Mouse (Mus musculus) heart, postnatal 4 days (tissue): ENCODE data around the gene Cdk12. TPM values are rescaled to one million over a fixed set of nuclear protein-coding genes. Genes with fewer than 3 reads are reported as not detected.

Experiments used
- DNase-seq: peaks from one replicate; pipeline ENCODE4 v3.0.0; 2021
- microRNA-seq, 2 experiments: library from miRNA; unstranded; fragments of <30 nt; microRNA quantifications; one replicate each; pipeline ENCODE4 v1.2.0; 2021 to 2022
- total RNA-seq, 2 experiments: library from RNA; stranded (reverse); gene quantifications; 2 replicates each; pipeline ENCODE4 v1.2.3; 2021

Gene Cdk12
- total RNA-seq, 2 experiments from 2014 or later = 31.3 to 32.7 TPM

DNA sequence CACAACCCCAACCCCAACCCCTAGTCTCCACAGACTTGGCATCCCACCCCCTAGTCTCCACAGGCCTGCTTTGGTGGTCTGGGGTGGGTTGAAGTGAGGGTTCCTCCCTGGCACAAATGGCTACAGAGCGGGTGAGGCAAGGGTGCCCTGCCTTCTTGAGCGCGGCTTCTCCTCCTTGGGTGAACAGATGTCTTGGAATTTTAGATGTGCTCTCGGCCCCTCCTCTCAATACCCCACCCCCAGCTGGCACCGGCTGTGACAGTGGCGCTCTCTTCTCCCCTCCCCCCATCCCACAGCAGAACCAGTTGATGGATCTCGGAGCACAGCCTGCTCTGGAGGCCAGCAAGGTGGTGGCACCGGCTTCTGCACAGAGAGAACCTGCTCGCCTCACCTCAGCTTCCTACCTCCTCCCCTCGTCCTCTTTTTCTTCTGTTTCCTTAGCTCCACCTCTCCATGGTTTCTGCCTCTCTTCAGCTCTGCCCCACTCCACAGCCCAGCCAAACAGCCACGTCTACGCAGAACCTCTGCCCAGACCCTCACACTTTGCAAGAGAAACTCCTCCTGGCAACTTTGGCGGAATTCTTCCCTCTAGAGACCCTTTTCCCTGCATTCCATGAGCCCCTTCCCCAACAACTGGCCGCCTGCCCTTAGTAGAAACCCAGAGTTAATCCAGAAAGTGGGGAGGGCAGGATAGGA lies 115.7 kb downstream of the Cdk12 start:
- DNase-seq = no peak

DNA sequence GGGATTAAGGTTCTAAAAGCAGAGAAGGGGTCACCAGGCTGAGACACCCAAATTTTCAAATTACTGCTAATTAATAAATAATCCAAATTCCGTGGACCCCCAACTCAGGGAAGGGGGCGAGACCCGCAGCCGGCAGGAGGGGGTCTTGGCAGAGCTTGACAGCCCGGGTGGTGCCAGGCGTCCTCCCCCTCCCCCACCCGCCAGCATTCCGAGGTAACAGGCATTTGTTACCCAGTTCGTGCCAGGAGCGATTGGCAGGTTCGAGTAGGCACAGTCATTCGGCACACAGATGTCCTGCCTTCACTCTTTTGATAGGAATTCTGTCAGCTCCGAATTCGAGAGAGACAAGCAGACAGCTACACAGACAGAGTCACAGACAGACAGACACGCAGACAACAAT lies 116.3 kb downstream of the Cdk12 start:
- DNase-seq = no peak

DNA sequence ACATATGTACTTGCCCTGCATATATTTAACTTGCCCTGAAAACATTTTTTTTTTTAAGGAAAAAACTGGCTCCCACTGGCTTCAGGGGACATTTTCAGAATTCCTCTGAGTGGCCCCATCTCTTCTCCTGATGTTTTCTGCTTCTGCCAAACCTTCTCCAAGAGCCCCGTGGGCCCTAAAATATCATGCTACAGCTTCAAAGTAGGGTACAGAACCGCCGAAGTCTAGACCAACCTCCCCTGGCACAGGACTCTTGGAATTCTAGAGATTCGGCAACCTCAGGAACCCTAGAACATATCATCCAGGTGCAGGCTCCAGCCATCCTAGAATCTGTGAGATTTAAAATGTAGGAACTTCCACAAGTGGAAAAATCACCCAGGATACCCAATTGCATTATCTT lies 116.7 kb downstream of the Cdk12 start:
- no peak for DNase-seq

DNA sequence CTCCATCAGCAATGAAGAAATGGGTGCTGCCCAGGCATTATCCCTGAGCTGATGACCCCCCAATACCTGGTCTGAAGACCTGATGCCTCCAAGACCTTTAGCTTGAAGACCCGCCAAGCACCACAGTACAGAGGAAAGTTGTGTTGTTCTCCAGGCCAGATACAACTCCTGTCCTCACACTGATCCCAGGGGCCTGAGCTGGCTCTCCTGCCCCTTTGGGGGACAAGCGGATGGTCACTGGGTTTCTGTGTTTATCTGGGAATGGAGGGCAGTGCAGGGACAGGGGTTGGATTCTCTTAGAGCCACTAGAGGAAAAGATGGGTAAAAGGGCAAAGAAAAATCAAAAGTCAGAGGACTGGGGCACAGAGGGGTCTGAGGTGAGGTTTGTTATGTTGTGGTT lies 117.1 kb downstream of the Cdk12 start:
- DNase-seq = no peak

DNA sequence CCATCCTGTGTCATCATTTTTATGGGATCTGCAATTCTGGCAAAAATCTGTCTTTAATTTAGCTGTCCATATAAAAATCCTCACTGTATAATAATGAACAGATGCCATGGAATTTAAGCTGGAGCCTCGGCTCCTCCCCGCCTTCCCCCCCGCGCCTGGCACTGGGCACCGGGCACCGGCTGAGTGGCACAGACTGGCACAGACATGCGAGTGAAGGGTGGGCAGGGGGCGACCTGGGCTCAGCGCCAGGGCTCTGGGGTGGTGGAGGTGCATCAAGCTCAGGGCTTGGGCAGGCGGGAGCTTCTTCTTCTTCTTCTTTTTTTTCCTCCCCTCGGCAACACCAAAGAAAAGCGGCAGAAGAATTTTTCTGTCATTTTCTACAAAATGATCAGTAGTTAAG lies 117.5 kb downstream of the Cdk12 start:
- DNase-seq = no peak

DNA sequence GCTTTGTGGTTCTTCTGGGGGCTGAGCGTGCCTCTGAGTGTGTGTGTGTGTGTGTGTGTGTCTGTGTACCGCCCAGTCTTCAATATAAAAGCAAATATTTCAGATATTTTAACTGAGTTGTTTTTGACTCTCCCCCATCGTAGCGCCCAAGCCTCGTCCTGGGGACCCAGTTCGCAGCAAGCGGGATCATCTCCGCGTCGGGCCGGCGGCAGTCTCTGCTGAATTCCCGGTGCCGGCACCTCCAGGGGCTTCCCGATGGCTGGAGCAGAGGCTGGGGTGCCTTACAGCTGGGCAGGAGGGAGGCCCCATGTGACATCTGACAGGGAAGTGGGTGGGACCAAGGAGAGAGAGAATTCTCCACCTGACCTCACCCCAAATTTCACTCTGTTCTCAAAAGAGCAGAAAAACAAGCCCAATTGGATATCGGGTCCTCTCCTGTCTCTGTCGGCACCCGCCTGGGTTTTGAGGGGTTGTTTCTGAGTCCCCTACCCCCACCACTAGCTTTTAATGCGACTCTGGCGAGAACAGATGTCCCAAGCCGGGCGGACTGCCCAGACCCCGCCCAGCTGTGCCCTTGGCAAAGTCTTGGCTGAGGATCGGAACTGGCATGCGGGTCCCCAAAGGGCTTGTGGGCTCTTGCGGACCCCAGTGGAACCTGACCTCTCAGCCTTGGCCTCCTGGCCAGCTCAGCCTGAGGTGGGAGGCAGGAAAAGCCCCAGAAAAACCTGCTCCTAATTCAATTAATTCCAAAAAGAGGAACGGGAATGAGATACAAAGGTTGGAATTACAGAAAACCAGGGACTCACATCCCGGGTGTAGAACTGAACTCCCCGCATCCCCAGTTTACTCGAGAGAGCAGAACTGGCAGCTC lies 118.2 kb downstream of the Cdk12 start:
- no peak for DNase-seq

DNA sequence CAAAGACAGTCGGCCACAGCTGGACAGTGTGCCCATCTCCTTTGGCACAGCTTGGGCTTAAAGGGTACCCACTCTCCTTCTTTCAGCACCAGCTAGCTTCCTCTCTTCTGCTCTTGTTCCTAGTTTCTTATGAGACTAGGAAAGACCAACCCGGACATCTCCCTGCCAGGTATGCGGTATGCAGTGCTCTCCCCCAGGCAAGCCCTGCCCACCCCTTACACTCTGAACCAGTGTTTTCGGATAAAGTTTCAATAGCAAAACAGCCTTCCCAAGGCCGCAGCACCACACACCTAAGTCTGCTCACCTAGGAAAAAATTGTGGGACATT lies 118.8 kb downstream of the Cdk12 start:
- DNase-seq = no peak

DNA sequence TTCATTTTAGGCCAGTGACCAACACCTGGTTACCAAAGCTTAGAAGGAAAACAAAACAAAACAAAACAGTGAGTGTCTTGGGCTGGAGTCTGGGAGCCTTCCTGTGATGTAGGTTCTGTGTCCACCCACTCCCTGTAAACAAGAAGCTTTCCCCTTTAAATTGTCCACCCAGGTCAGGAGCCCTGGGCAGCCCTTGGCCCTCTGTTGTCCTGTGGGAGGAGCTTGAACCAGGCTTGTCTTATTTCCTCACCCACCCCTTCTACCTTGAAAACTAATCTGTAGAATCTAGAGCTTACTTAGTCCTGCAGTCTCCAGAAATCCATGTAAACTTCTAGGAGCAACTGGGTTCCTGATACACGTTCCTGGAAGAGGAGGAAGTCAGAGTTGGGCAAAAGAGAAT lies 119.3 kb downstream of the Cdk12 start:
- no peak for DNase-seq

DNA sequence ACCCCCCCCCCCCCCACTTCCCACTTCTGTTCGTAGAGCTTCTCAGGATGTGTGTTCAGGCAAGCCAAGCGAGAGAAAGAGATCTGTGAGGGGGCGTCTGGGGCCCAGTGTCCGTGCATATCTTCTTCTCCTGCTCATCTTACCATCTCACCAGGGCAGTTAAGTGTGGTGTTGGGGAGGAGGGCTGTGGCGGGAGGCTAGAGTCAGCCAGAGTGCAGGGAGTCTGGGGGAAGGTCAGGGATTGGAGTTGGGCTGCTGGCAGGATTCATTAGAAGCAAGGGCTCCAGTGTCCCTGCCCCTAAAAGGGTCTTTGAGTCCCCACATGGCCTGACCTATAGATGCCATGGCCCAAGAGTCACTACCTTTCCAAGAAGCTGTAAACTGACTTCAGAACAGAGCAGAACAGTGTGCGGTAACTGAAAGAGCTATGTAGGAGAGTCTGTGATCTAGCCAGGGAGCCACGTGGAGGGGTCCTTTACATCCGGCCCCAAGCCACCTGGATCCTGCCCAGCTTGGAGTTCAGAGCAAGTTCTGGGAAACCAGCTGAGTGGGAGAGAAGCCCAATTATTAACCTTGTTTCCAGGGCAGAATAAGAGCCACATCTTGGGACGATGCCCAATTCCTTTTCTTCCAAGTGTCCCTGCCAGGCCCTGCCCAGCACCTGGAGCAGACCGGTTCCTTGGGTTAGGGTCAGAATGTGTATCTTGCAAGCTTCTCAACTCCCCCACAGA lies 120.4 kb downstream of the Cdk12 start:
- no peak for DNase-seq

DNA sequence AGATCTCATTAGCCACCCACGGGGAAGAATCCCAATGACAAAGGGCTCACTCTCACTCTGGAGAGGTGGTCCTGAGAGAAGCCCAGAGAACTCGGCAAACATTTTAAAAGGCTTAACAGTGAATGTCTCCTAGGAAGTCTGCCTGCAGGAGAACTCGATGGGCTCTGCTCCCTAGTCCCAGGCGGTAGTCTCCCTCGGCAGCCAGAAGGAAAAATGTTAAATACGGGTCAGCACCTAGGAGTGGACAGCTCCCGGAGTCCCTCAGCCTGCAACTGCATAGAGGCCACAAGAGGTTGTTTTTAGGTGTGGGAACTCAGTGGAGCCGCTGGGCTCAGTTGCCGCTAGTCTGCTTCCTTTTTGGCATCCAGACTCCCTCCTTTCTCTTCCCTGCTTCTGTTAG lies 121.1 kb downstream of the Cdk12 start:
- peak; percentile 71 for DNase-seq

DNA sequence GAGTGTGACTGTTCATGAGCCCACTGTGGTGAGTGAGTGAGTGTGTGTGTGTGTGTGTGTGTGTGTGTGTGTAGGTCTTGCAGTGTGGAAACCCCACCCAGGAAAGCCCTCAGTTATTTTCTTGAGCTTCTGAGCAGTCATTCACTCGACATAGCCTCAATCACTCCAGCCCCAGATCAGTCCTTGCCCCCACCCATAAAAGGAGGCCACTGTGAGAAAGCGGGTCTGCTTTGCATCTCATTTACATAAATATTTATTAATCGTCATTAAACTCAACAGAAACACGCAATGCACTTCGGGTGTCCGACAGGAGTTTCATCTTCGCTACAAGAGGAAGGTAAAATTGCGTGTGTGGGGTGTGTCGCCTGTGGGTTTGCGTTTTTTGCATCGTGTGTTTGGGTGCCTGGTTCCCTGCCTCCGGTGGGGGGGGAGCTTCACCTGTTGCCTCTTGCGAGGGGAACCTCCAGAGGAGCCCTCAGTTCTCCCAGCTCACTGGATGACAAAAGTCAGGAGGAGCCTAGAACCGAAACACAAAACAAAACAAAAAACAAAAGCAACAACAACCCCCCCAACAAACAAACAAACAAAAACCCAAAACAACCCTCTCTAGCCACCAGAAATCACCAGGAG lies 122.4 kb downstream of the Cdk12 start:
- DNase-seq = no peak

DNA sequence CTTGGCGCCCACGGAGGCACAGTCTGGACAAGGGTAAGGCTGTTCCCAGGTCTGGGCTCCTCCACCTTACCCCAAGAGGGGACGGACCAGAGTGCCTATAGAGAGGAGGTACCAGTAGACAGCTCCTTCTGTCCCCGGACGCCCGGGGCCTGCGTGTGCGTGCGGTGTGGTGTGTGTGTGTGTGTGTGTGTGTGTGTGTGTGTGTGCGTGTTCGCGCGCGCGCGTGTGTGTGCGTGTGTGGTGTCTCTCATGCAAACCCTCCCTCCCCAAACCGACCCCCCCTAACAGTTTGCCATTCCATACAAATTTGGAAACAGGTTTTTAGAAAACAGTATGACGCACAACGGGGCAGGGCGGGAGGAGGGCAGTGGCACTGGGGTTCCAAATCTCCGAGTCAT lies 123.0 kb downstream of the Cdk12 start:
- no peak for DNase-seq

DNA sequence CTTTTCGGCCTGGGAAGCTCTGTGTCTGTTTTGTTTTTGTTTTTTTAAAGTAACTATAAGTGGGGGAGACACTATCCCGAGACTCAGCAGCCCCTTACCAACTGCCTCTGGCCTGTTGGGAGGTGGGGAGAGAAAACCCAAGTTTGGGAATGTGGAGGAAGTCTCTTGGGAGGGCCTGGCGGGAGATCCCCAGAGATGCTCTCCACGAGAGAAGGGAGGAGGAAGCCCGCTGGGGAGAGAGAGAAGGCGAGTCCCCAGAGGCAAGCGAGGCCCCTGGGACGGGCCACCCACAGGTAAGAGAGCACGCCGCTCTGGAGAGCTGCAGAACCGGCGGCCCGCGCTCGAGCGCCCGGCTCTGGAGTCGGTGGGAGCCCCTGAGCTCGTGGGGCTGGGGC lies 123.9 kb downstream of the Cdk12 start:
- no peak for DNase-seq

DNA sequence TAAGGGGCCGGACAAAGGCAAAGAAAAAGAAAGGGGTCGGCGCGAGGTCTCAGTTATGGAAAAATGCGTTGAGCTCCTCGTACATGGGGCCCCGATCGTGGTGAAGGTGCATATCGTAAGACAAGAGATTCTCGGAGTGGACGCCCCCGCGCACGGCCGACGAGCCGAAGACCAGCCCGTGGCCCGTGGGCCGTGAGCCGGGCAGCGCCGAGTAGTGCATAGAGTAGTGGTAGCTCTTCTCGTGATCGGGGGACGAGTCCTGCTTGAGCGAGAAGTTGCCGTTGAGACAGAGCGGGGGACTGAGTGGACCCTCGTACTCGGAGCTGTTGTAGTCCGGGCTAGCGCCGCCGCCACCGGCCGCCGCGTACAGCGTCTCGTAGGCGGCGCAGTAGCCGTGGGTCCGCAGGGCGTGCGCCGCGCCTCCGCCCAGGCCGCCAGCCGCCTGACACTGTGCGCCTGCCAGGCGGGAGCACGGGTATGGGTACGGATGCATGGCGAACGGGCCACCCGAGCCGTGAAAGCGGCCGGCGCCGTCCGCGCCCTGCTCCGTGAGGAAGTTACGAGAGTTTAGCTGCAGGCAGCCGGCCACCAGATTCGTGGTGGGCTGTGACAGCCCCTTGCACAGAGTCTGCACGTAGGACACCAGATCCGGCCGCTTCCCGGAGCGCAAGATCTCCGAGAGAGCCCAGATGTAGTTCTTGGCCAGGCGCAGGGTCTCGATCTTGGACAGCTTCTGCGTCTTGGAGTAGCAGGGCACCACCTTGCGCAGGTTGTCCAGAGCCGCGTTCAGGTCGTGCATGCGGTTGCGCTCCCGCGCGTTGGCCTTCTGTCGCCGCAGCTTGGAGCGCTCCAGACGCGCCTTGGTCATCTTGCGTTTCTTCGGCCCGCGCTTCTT lies 124.5 kb downstream of the Cdk12 start:
- no peak for DNase-seq

DNA sequence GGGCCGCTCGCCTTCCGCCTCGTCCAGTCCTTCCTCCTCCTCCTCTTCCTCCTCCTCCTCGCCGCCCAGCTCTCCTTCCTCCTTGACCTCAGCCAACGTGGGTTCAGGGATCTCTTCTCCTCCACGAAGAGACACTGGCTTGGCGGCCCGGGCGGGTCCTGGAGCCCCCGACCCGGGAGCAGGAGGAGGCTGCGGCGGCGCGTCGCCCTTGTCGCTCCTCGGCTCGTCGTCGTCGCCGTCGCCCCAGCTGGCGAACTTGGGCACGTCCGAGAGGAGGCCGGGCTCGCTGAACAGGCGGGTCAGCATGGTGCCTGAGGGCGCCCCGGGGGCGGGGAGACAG lies 125.1 kb downstream of the Cdk12 start:
- no peak for DNase-seq

Small RNA genes within 50 kb of the gene (microRNA-seq; reads per million reads assigned to microRNA genes)
- gene Gm27399 = 0 reads per million in 2 experiments
- gene Mir5119 = 0 to 0.20 reads per million in 2 experiments

Other genes with a start within 250 kb of the Cdk12 start
- 1 to 10 TPM; 3.4 to 4.2 TPM for gene Plxdc1, start 216.6 kb upstream of the Cdk12 start, total RNA-seq
- gene Arl5c, start 206.9 kb upstream of the Cdk12 start, total RNA-seq = 1 to 10 TPM; 1.6 TPM
- gene Cacnb1, start 180.0 kb upstream of the Cdk12 start, total RNA-seq = 1 to 10 TPM; 7.4 to 7.5 TPM
- 100 to 1,000 TPM; 795 to 849 TPM for gene Rpl19, start 176.3 kb upstream of the Cdk12 start, total RNA-seq
- under 1 TPM; 0.64 to 0.81 TPM for gene Stac2, start 149.6 kb upstream of the Cdk12 start, total RNA-seq
- 10 to 100 TPM; 16.2 to 17.5 TPM for gene Fbxl20, start 52.7 kb upstream of the Cdk12 start, total RNA-seq
- gene Med1, start 9.8 kb upstream of the Cdk12 start, total RNA-seq = 10 to 100 TPM; 48.5 to 52.6 TPM
- not detected for gene Neurod2, start 126.6 kb downstream of the Cdk12 start, total RNA-seq
- 10 to 100 TPM; 19.1 to 21.2 TPM for gene Ppp1r1b, start 145.3 kb downstream of the Cdk12 start, total RNA-seq
- gene Stard3, start 155.3 kb downstream of the Cdk12 start, total RNA-seq = 10 to 100 TPM; 21.3 to 21.8 TPM
- 100 to 1,000 TPM; 163 to 192 TPM for gene Tcap, start 180.8 kb downstream of the Cdk12 start, total RNA-seq
- not detected for gene Pnmt, start 183.4 kb downstream of the Cdk12 start, total RNA-seq
- gene Pgap3, start 197.4 kb downstream of the Cdk12 start, total RNA-seq = 10 to 100 TPM; 19.6 to 20.5 TPM
- 10 to 100 TPM; 24.1 to 27.0 TPM for gene Erbb2, start 209.4 kb downstream of the Cdk12 start, total RNA-seq
- gene Mien1, start 235.9 kb downstream of the Cdk12 start, total RNA-seq = 10 to 100 TPM; 46.9 to 49.0 TPM
- not detected for gene Grb7, start 243.3 kb downstream of the Cdk12 start, total RNA-seq